Comparison of ENCODE assay signal across 8 mouse cellular contexts in the genomic region with DNA sequence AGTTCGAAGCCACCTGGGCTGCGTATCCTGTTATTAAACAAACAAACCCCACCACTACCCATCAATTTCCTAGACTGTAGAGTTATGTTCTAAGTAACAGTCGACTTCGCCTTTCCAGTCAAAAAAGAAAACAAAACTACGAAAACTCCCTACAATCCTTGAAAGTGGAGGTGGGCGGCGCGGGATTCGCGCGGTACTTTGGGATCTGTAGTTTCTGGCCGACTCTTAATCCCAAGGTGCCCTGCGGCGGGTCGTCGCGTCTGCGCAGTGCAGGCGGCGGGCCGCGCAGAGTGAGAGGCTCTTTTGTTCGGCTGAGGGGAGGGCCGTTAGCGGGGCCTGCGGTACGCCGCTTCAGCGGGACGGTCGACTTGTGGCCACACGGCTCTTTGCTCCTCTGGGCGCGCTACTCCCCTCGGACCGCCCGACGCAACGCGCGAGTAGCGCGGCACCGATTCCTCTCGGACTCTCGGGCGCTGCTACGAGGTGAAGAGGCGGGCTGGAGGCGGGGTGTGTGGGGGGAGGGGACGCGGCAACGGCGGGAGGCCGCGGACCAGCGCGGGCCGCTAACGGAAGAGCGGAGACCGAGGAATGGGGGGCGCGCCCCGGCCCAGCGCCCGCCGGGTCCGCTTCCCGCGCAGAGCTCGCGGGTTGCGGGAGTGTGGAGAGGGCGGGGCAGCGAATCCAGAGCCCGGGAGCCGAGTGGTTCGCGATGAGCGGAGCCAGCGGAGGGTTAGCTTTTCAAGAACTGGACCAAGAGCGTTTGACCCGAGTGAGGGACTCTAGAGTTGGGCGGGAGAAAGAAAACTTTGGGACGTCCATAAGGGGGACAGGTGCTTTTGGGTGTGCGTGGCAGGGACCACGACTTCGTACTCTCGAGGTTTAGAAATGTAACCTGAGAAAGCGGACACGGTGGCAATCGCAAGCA. TPM values are rescaled to one million over a fixed set of nuclear protein-coding genes. Genes with fewer than 3 reads are reported as not detected.
DNase-seq lines count a peak whose midpoint lies in the region; ATAC-seq and TF ChIP-seq lines count a peak whose summit lies in the region.

A gene (plus strand): TSS at position 257 of the 925 bp plus-strand sequence.

- peak within 1 kb of the TSS; percentile 95 for H3K9ac ChIP-seq in forebrain, embryonic 13.5 days
- H3K9ac ChIP-seq in liver, postnatal 0 days (replicated peaks): peak within 1 kb of the TSS; percentile 87
- peak within 1 kb of the TSS; percentile 86 for H3K9ac ChIP-seq in neural tube, embryonic 14.5 days (replicated peaks; ENCODE audit: low read depth, low read length)

- intact Hi-C loops in heart, postnatal 10 days (cut with DNase I): loop anchor here (2.0 kb wide), 1 partner anchor 38 kb away; no protein-coding TSS in a partner anchor

- H3K27ac ChIP-seq in forebrain, embryonic 13.5 days: peak within 1 kb of the TSS; percentile 94
- peak within 1 kb of the TSS; percentile 94 for H3K27ac ChIP-seq in liver, postnatal 0 days (ENCODE audit: low read depth)
- H3K27ac ChIP-seq in neural tube, embryonic 14.5 days (ENCODE audit: low read depth, low read length): peak within 1 kb of the TSS; percentile 95

- no peaks in the 10 kb centered on the region for H3K9me3 ChIP-seq in E14TG2a.4 (ENCODE audit: low read length)
- H3K9me3 ChIP-seq in forebrain, embryonic 13.5 days (replicated peaks): no peaks in the 10 kb centered on the region
- H3K9me3 ChIP-seq in liver, postnatal 0 days (ENCODE audit: low read length): no peaks in the 10 kb centered on the region
- H3K9me3 ChIP-seq in neural tube, embryonic 14.5 days (ENCODE audit: control insufficient read depth, low read length): no peaks in the 10 kb centered on the region

- peak; percentile 99 for ATAC-seq in forebrain, embryonic 13.5 days
- peak; percentile 97 for ATAC-seq in liver, postnatal 0 days
- ATAC-seq in neural tube, embryonic 14.5 days (ENCODE audit: low read depth): peak; percentile 98

- peaks cover 32% of the 10 kb centered on the region for H3K36me3 ChIP-seq in E14TG2a.4 (ENCODE audit: insufficient read depth, low read length)
- H3K36me3 ChIP-seq in forebrain, embryonic 13.5 days (ENCODE audit: poor library complexity, severe bottlenecking): no peaks in the 10 kb centered on the region
- H3K36me3 ChIP-seq in liver, postnatal 0 days (replicated peaks; ENCODE audit: insufficient read depth, low read length): no peaks in the 10 kb centered on the region
- 0 out of 2 replicates have a peak, but pooled peaks cover 3% of the 10 kb centered on the region for H3K36me3 ChIP-seq in neural tube, embryonic 14.5 days (ENCODE audit: control insufficient read depth, insufficient read depth, low read length)

- H3K4me3 ChIP-seq in E14TG2a.4 (replicated peaks; ENCODE audit: low read length): peak within 1 kb of the TSS; percentile 93
- H3K4me3 ChIP-seq in forebrain, embryonic 13.5 days: peak within 1 kb of the TSS; percentile 96
- H3K4me3 ChIP-seq in liver, postnatal 0 days (ENCODE audit: low read depth, low read length): peak within 1 kb of the TSS; percentile 91
- H3K4me3 ChIP-seq in neural tube, embryonic 14.5 days (ENCODE audit: low read depth, low read length): peak within 1 kb of the TSS; percentile 93

- WGBS in forebrain, embryonic 13.5 days: 2% methylated on average over 92 of the region's 93 CpGs
- 1% methylated on average over 93 of the region's 93 CpGs for WGBS in large intestine, adult 2 months
- WGBS in liver, postnatal 0 days (ENCODE audit: insufficient replicate concordance): under 1% methylated on average over 89 of the region's 93 CpGs
- under 1% methylated on average over 93 of the region's 93 CpGs for WGBS in neural tube, embryonic 14.5 days

- peak within 1 kb of the TSS; percentile 98 for H3K4me2 ChIP-seq in forebrain, embryonic 13.5 days
- peak within 1 kb of the TSS; percentile 83 for H3K4me2 ChIP-seq in liver, postnatal 0 days (ENCODE audit: low read depth, low read length)
- peak within 1 kb of the TSS; percentile 96 for H3K4me2 ChIP-seq in neural tube, embryonic 14.5 days (ENCODE audit: low read depth, low read length)

- TF ChIP-seq CTCF in E14TG2a.4 (conservative IDR thresholded peaks at IDR 0.05; ENCODE audit: low read length): no peak
- TF ChIP-seq CTCF in liver, postnatal 0 days (IDR thresholded peaks at IDR 0.05; ENCODE audit: low read depth): no peak

- H3K27me3 ChIP-seq in E14TG2a.4 (ENCODE audit: insufficient read depth, low read length): no peaks in the 10 kb centered on the region
- H3K27me3 ChIP-seq in forebrain, embryonic 13.5 days: no peaks in the 10 kb centered on the region
- no peaks in the 10 kb centered on the region for H3K27me3 ChIP-seq in liver, postnatal 0 days (ENCODE audit: insufficient read depth, low read length)
- H3K27me3 ChIP-seq in neural tube, embryonic 14.5 days (ENCODE audit: control insufficient read depth, insufficient read depth, low read length): no peaks in the 10 kb centered on the region

- H3K4me1 ChIP-seq in E14TG2a.4 (replicated peaks; ENCODE audit: low read depth, low read length): peaks cover 78% of the 10 kb centered on the region
- H3K4me1 ChIP-seq in forebrain, embryonic 13.5 days: peaks cover 43% of the 10 kb centered on the region
- H3K4me1 ChIP-seq in liver, postnatal 0 days (ENCODE audit: insufficient read depth): peaks cover 12% of the 10 kb centered on the region; the same call in 1 of the 2 replicates
- H3K4me1 ChIP-seq in neural tube, embryonic 14.5 days (ENCODE audit: control insufficient read depth, insufficient read depth, low read length): peaks cover 21% of the 10 kb centered on the region

- peak; percentile 83 for DNase-seq in c-Kit-positive CD71-positive TER-119-positive erythroid progenitor cells, embryonic 14.5 days (ENCODE audit: low spot score)
- peak; percentile 93 to 95 for DNase-seq in heart, postnatal 10 days
- DNase-seq in large intestine, adult 2 months (ENCODE audit: low read depth, low spot score): no peak
- peak; percentile 91 for DNase-seq in liver, postnatal 0 days
- peak; percentile 90 for DNase-seq in testis, postnatal 10 days (ENCODE audit: low spot score)

- TF ChIP-seq EP300 in liver, postnatal 0 days (IDR thresholded peaks at IDR 0.05; ENCODE audit: low read depth): no peak

RNA-seq across cellular contexts. Expression of the gene that starts here (rescaled TPM):
- 156 and 175 TPM in 2 replicates for polyA plus RNA-seq in forebrain, embryonic 13.5 days (2015; fragmentation: Nextera tagmentation; extraction: Ambion mirVana)
- 10 to 100 TPM; 46.2 to 59.2 TPM for total RNA-seq in heart, postnatal 10 days (2021)
- polyA plus RNA-seq in large intestine, adult 2 months (2012; rRNA removed): 13.1 and 16.7 TPM in 2 replicates
- 20.7 and 24.9 TPM in 2 replicates for polyA plus RNA-seq in liver, postnatal 0 days (2015; fragmentation: Nextera tagmentation; extraction: Ambion mirVana)
- polyA plus RNA-seq in neural tube, embryonic 14.5 days (2014; fragmentation: Nextera tagmentation; extraction: Ambion mirVana): 62.5 and 66.5 TPM in 2 replicates
